Mouse (Mus musculus) liver, embryonic 14.5 days (tissue): Measurements from ENCODE around the gene D630039A03Rik. TPM values are rescaled to one million over a fixed set of nuclear protein-coding genes. Genes with fewer than 3 reads are reported as not detected.
A peak's percentile ranks its signal among the peaks of the same experiment; 100 is the strongest.

Experiments
- ATAC-seq: fragments of 200-750 bp; cut with Nextera tagmentation; 2 replicates; pipeline ENCODE4 v1.8.0; 2017; ENCODE audit warnings: moderate number of reproducible peaks, mild to moderate bottlenecking, moderate library complexity; ENCODE audit not compliant: insufficient read depth
- DNase-seq, 3 experiments: peaks; one replicate each; pipeline ENCODE4 v3.0.0-alpha.2; 2012 to 2013; ENCODE audit warnings: low read depth in 3 of 3, low spot score in 3 of 3
- H3K27ac ChIP-seq: fragments of 300-500 bp; sonication (generic); 2 replicates; pipeline ENCODE4 v1.5.1; 2014; ENCODE audit warnings: moderate library complexity, mild to moderate bottlenecking, control low read depth, inconsistent platforms
- H3K27me3 ChIP-seq: fragments of 300-500 bp; sonication (generic); 2 replicates; pipeline ENCODE4 v1.6.1; 2014; ENCODE audit warnings: mild to moderate bottlenecking, low read length, moderate library complexity; ENCODE audit not compliant: control insufficient read depth, insufficient read depth
- H3K36me3 ChIP-seq: fragments of 300-500 bp; sonication (generic); replicated peaks from 2 replicates; pipeline ENCODE4 v1.6.1; 2014; ENCODE audit warnings: low read depth; ENCODE audit not compliant: control insufficient read depth, insufficient read depth
- H3K4me1 ChIP-seq, 2 experiments: fragments of 200-500 bp in 1 of 2; fragments of 300-500 bp in 1 of 2; sonication (generic) in 1 of 2; replicated peaks; 2 replicates each; pipeline ENCODE4 v1.6.1; 2012 to 2014; ENCODE audit warnings: antibody characterized with exemption in 1 of 2, inconsistent platforms in 1 of 2, low read length in 1 of 2; ENCODE audit not compliant: control insufficient read depth in 2 of 2, insufficient read depth in 2 of 2
- H3K4me2 ChIP-seq: fragments of 300-500 bp; sonication (generic); 2 replicates; pipeline ENCODE4 v1.6.1; 2014; ENCODE audit warnings: low read depth, mild to moderate bottlenecking, control low read depth, moderate library complexity
- H3K4me3 ChIP-seq, 2 experiments: fragments of 200-500 bp in 1 of 2; fragments of 300-500 bp in 1 of 2; sonication (generic) in 1 of 2; 2 replicates each; pipeline ENCODE4 v1.5.1; 2012 to 2014; ENCODE audit warnings: low read depth in 2 of 2, low read length in 2 of 2, mild to moderate bottlenecking in 2 of 2, control low read depth in 1 of 2, inconsistent platforms in 1 of 2, moderate library complexity in 1 of 2; ENCODE audit not compliant: insufficient read depth in 1 of 2
- H3K9ac ChIP-seq: fragments of 300-500 bp; sonication (generic); replicated peaks from 2 replicates; pipeline ENCODE4 v1.6.1; 2014; ENCODE audit warnings: mild to moderate bottlenecking, control low read depth, moderate library complexity
- H3K9me3 ChIP-seq: fragments of 300-500 bp; sonication (generic); 2 replicates; pipeline ENCODE4 v1.6.1; 2016; ENCODE audit warnings: low read length, mixed read lengths; ENCODE audit not compliant: control insufficient read depth
- CTCF ChIP-seq: IDR thresholded peaks from 2 replicates; pipeline ENCODE4 v1.5.1; 2016; ENCODE audit warnings: antibody characterized with exemption, low read depth, control low read depth
- EP300 ChIP-seq: IDR thresholded peaks from 2 replicates; pipeline ENCODE4 v1.6.1; 2016; ENCODE audit warnings: antibody characterized with exemption, low read depth
- WGBS: fragments of 180-500 bp; shearing (Covaris S2); extraction: QIAGEN DNeasy Blood & Tissue Kit; methylation state at CpG from one replicate; pipeline ENCODE4 v1.1.7; 2014; ENCODE audit not compliant: insufficient replicate concordance; 5-methylcytosine and 5-hydroxymethylcytosine counted together
- polyA plus RNA-seq, 2 experiments: library from polyadenylated mRNA; depleted of rRNA in 1 of 2; stranded (reverse) in 1 of 2; unstranded in 1 of 2; fragments of >200 nt; fragmentation: Nextera tagmentation in 1 of 2; extraction: Ambion mirVana in 1 of 2; gene quantifications; 2 replicates each; pipeline versions ENCODE4 v1.2.1 to v1.2.3; 2012 to 2014

The D630039A03Rik gene
- polyA plus RNA-seq, 2 experiments: 0.14 to 0.31 TPM

DNA sequence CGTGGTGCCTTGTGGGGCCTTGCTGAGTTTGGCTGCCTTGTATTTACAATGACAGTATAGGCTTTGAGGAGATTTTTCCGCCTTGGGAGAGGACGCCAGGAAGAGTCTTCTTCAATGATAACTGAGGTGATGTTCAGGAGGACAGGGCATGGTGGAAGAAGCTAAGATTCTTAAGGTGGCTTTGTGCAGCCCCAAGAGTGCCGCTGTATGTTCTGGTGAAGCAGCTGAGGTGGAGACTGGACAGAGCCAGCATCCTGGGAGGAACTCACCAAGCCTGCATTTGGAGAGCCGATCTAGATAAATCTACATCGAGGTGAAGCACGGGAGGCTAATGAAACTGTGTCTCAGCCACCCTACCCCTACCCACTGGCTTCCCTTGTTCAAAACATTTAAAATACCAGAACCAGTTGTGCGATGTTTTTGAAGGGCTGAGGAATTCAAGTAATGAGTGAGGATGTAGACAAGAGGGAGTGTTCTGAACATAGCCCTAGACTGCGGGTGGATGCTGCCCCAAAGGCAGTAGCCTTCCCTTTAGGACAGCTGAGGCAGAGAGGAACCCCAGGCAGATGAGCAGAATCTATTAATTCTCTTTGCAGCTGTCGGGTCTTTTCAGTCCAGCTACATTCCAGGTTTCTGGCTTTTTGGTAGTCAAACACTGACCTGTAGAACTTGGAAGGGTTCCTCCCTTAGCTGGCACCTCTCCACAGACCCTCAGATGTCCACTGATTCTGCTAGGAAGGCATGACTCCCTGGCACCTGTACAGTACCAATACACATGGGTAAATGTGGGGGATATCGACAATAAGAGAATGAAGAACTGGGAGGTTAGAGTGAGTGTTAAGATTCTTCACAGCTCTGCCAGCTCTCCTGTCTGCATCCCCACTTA, 41.3 kb upstream of the D630039A03Rik start:
- no peak for DNase-seq
- H3K36me3 ChIP-seq: no peaks in the 10 kb centered on the region
- WGBS: 42% methylated on average over 11 of the region's 11 CpGs
- no peak for ATAC-seq
- peak overlapping the region; percentile 82 to 89 for H3K4me3 ChIP-seq
- H3K9me3 ChIP-seq: no peaks in the 10 kb centered on the region
- H3K27ac ChIP-seq: peak overlapping the region; percentile 74
- no peaks in the 10 kb centered on the region for H3K27me3 ChIP-seq
- H3K4me2 ChIP-seq: peak overlapping the region; percentile 63
- peaks cover 27 to 35% of the 10 kb centered on the region in 2 experiments for H3K4me1 ChIP-seq
- TF ChIP-seq CTCF (no peak), EP300 (no peak)
- peak overlapping the region; percentile 78 for H3K9ac ChIP-seq

- peaks cover 27 to 35% of the 10 kb centered on the region in 2 experiments for H3K4me1 ChIP-seq
These were observed 40.2 kb upstream of the D630039A03Rik start, which contains the start of gene Txn1 for GRCm38 (mm10) chr4:57956029-57956960. Gene Txn1 (minus strand): TSS chr4:57956411.

DNA sequence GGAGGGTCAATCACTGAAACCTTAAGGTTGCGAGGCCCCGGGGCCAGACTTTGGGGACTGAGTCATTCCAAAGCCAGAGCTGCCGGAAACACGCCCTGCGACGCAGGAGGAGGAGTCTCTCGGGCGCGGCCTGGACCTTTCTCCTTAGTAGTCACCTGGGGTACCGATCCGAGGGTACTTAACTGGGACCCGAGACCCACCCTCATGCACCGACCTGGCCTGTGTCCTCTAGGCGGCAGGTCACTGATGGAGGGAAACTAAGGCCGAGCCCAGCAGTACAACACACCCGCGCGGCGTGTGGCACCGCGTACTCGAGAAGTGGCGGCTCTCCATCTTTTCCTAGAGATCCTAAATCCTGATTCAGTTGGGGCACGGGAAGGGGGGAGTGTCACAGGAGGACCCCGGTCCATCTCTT, 39.5 kb upstream of the D630039A03Rik start:
- TF ChIP-seq EP300: no peak
- TF ChIP-seq CTCF: peak; percentile 31; the same call in 1 of the 2 replicates
- under 1% methylated on average over 25 of the region's 25 CpGs for WGBS
- peak; percentile 57 to 64 (median 59) for DNase-seq

More at GRCm38 (mm10) chr4:57956029-57956960, 40.2 kb upstream of the D630039A03Rik start, which contains the start of gene Txn1:
- ATAC-seq: peak; percentile 93
- H3K4me2 ChIP-seq: peak within 1 kb of the TSS; percentile 63
- H3K27me3 ChIP-seq: no peaks in the 10 kb centered on the region
- H3K9me3 ChIP-seq: no peaks in the 10 kb centered on the region; the same call in 1 of the 2 replicates
- WGBS: under 1% methylated on average over 70 of the region's 71 CpGs
- peaks cover 8% of the 10 kb centered on the region for H3K36me3 ChIP-seq
- peak; percentile 90 to 93 (median 92) for DNase-seq
- TF ChIP-seq EP300 (peak; percentile 41; the same call in 1 of the 2 replicates), CTCF (no peak)
- peak within 1 kb of the TSS; percentile 89 for H3K9ac ChIP-seq
- H3K27ac ChIP-seq: peak within 1 kb of the TSS; percentile 74
- peak within 1 kb of the TSS; percentile 89 to 96 for H3K4me3 ChIP-seq

DNA sequence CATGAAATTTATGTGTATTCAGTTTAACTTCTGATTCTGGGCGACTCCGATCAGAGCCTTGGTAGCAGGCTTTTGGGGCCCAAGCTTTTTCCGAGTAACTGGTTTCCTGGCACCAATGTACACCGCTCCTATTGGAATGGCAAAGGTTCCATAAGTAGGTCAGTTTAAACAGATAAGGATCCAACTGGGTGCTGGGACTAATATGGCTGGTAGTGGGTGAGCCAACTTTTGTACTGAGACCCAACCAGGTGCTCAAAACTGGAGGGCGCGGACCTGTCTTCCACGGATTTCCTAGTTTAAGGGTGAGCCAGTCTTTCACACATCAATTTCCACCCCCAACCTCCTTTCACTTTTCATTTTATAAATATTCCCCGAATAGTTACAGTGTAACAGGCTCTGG, 38.9 kb upstream of the D630039A03Rik start:
- H3K27me3 ChIP-seq: no peaks in the 10 kb centered on the region
- peak overlapping the region; percentile 89 for H3K9ac ChIP-seq
- no peak for TF ChIP-seq CTCF
- TF ChIP-seq EP300: no peak
- DNase-seq: no peak
- H3K4me1 ChIP-seq: peaks cover 27 to 35% of the 10 kb centered on the region in 2 experiments
- no peak for ATAC-seq
- peak overlapping the region; percentile 63 for H3K4me2 ChIP-seq
- peak overlapping the region; percentile 54 for H3K27ac ChIP-seq
- no peaks in the 10 kb centered on the region; the same call in 1 of the 2 replicates for H3K9me3 ChIP-seq
- peak overlapping the region; percentile 89 to 96 for H3K4me3 ChIP-seq
- peaks cover 21% of the 10 kb centered on the region for H3K36me3 ChIP-seq
- WGBS: 66% methylated on average over 8 of the region's 8 CpGs

More for the DNA sequence above, 39.5 kb upstream of the D630039A03Rik start:
- Histone ChIP-seq H3K4me1 (peaks cover 27 to 35% of the 10 kb centered on the region in 2 experiments), H3K27ac (peak overlapping the region; percentile 67), H3K4me2 (peak overlapping the region; percentile 63), H3K36me3 (peaks cover 16% of the 10 kb centered on the region), H3K4me3 (peak overlapping the region; percentile 89 to 96), H3K27me3 (no peaks in the 10 kb centered on the region), H3K9ac (peak overlapping the region; percentile 89), H3K9me3 (no peaks in the 10 kb centered on the region; the same call in 1 of the 2 replicates)
- peak; percentile 22; the same call in 1 of the 2 replicates for ATAC-seq
